In genomic region chr17:47981556-47982027, GRCm38 (mm10) we compare ENCODE assay signal across 13 mouse cellular contexts. TPM values are rescaled to one million over a fixed set of nuclear protein-coding genes. Genes with fewer than 3 reads are reported as not detected.
DNase-seq lines count a peak whose midpoint lies in the region; ATAC-seq lines count a peak whose summit lies in the region.
"Had no signal": no experiment of that assay in that cellular context is flagged by ENCODE, and none has a peak within 500 bp of the region (broad histone marks: within the 10 kb centered on the region; RNA-seq: fewer than 3 reads in every experiment).

No protein-coding gene starts in this region.

- H3K36me3 ChIP-seq in heart, embryonic 10.5 days: no peaks in the 10 kb centered on the region
- H3K36me3 ChIP-seq in heart, embryonic 11.5 days (ENCODE audit: control insufficient read depth, insufficient read depth, low read length): no peaks in the 10 kb centered on the region
- H3K36me3 ChIP-seq in forebrain, embryonic 12.5 days (replicated peaks): no peaks in the 10 kb centered on the region
- no peaks in the 10 kb centered on the region for H3K36me3 ChIP-seq in liver, embryonic 12.5 days
- H3K36me3 ChIP-seq in neural tube, embryonic 11.5 days (ENCODE audit: control insufficient read depth, insufficient read depth, low read length): no peaks in the 10 kb centered on the region
- H3K36me3 ChIP-seq: embryonic facial prominence, embryonic 15.5 days; hindbrain, embryonic 15.5 days had no signal

- H3K4me2 ChIP-seq in heart, embryonic 11.5 days: no peak overlapping the region
- H3K4me2 ChIP-seq in forebrain, embryonic 12.5 days: 0 out of 2 replicates have a peak overlapping the region, but pooled peaks have one; percentile 21
- peak overlapping the region; percentile 45 for H3K4me2 ChIP-seq in liver, embryonic 12.5 days
- 0 out of 2 replicates have a peak overlapping the region, but pooled peaks have one; percentile 7 for H3K4me2 ChIP-seq in neural tube, embryonic 11.5 days (ENCODE audit: low read depth)
- H3K4me2 ChIP-seq: embryonic facial prominence, embryonic 15.5 days; hindbrain, embryonic 15.5 days had no signal

- H3K4me1 ChIP-seq in heart, embryonic 10.5 days: peaks cover 37% of the 10 kb centered on the region
- H3K4me1 ChIP-seq in heart, embryonic 11.5 days (ENCODE audit: control insufficient read depth, insufficient read depth, low read length): peaks cover 24% of the 10 kb centered on the region
- H3K4me1 ChIP-seq in forebrain, embryonic 12.5 days: peaks cover 33% of the 10 kb centered on the region
- H3K4me1 ChIP-seq in liver, embryonic 12.5 days: peaks cover 20% of the 10 kb centered on the region
- peaks cover 7% of the 10 kb centered on the region; the same call in 1 of the 2 replicates for H3K4me1 ChIP-seq in neural tube, embryonic 11.5 days (ENCODE audit: control insufficient read depth, insufficient read depth, low read length)

- ATAC-seq in heart, embryonic 11.5 days (replicated peaks; ENCODE audit: insufficient number of reproducible peaks, low FRiP score, low TSS enrichment): no peak
- ATAC-seq in forebrain, embryonic 12.5 days (ENCODE audit: low FRiP score): peak; percentile 83
- ATAC-seq in liver, embryonic 12.5 days: peak; percentile 77
- ATAC-seq in neural tube, embryonic 11.5 days (ENCODE audit: insufficient read depth, low FRiP score, low TSS enrichment): peak; percentile 64; the same call in 1 of the 2 replicates

- no peaks in the 10 kb centered on the region for H3K27me3 ChIP-seq in heart, embryonic 10.5 days (ENCODE audit: insufficient read depth, poor library complexity, severe bottlenecking)
- H3K27me3 ChIP-seq in heart, embryonic 11.5 days (ENCODE audit: control insufficient read depth, insufficient read depth, low read length): no peaks in the 10 kb centered on the region
- peaks cover 16% of the 10 kb centered on the region; the same call in 1 of the 2 replicates for H3K27me3 ChIP-seq in forebrain, embryonic 12.5 days
- peaks cover 24% of the 10 kb centered on the region for H3K27me3 ChIP-seq in liver, embryonic 12.5 days (replicated peaks)
- H3K27me3 ChIP-seq in neural tube, embryonic 11.5 days (ENCODE audit: control insufficient read depth, insufficient read depth, low read length): no peaks in the 10 kb centered on the region
- H3K27me3 ChIP-seq: embryonic facial prominence, embryonic 15.5 days; hindbrain, embryonic 15.5 days had no signal

- intact Hi-C loops in heart, postnatal 36 days (cut with DNase I): no loop called here

- H3K9ac ChIP-seq in heart, embryonic 11.5 days (ENCODE audit: low read depth, low read length): no peak overlapping the region
- H3K9ac ChIP-seq in forebrain, embryonic 12.5 days: no peak overlapping the region; the same call in 1 of the 2 replicates
- 0 out of 2 replicates have a peak overlapping the region, but pooled peaks have one; percentile 25 for H3K9ac ChIP-seq in liver, embryonic 12.5 days
- no peak overlapping the region for H3K9ac ChIP-seq in neural tube, embryonic 11.5 days (ENCODE audit: low read length)
- H3K9ac ChIP-seq: embryonic facial prominence, embryonic 15.5 days; hindbrain, embryonic 15.5 days had no signal

- no peak overlapping the region for H3K4me3 ChIP-seq in heart, embryonic 10.5 days
- H3K4me3 ChIP-seq in heart, embryonic 11.5 days (ENCODE audit: low read depth, low read length): no peak overlapping the region
- no peak overlapping the region for H3K4me3 ChIP-seq in forebrain, embryonic 12.5 days (replicated peaks)
- no peak overlapping the region for H3K4me3 ChIP-seq in liver, embryonic 12.5 days
- H3K4me3 ChIP-seq in neural tube, embryonic 11.5 days (ENCODE audit: low read depth, low read length): no peak overlapping the region
- H3K4me3 ChIP-seq: embryonic facial prominence, embryonic 15.5 days; hindbrain, embryonic 15.5 days had no signal

- no peaks in the 10 kb centered on the region for H3K9me3 ChIP-seq in heart, embryonic 10.5 days
- no peaks in the 10 kb centered on the region for H3K9me3 ChIP-seq in heart, embryonic 11.5 days (replicated peaks; ENCODE audit: control insufficient read depth, low read length)
- no peaks in the 10 kb centered on the region for H3K9me3 ChIP-seq in forebrain, embryonic 12.5 days
- H3K9me3 ChIP-seq in liver, embryonic 12.5 days (replicated peaks): no peaks in the 10 kb centered on the region
- no peaks in the 10 kb centered on the region for H3K9me3 ChIP-seq in neural tube, embryonic 11.5 days (ENCODE audit: control insufficient read depth, low read length)
- H3K9me3 ChIP-seq: embryonic facial prominence, embryonic 15.5 days; hindbrain, embryonic 15.5 days had no signal

- H3K27ac ChIP-seq in heart, embryonic 10.5 days: peak overlapping the region; percentile 62
- no peak overlapping the region for H3K27ac ChIP-seq in heart, embryonic 11.5 days (ENCODE audit: low read depth, low read length)
- peak overlapping the region; percentile 65; the same call in 1 of the 2 replicates for H3K27ac ChIP-seq in forebrain, embryonic 12.5 days
- peak overlapping the region; percentile 47; the same call in 1 of the 2 replicates for H3K27ac ChIP-seq in liver, embryonic 12.5 days
- no peak overlapping the region for H3K27ac ChIP-seq in neural tube, embryonic 11.5 days (ENCODE audit: low read depth, low read length)
- H3K27ac ChIP-seq: embryonic facial prominence, embryonic 15.5 days; hindbrain, embryonic 15.5 days; macrophage had no signal

- no peak for DNase-seq in heart, embryonic 10.5 days (ENCODE audit: low spot score)
- DNase-seq in neural tube, embryonic 11.5 days (ENCODE audit: low spot score): peak; percentile 70
- no peak for DNase-seq in thymus, postnatal 0 days (ENCODE audit: low spot score)
- DNase-seq in adrenal gland, postnatal 25 days: no peak
- no peak for DNase-seq in heart, postnatal 36 days
- DNase-seq: gastrocnemius, postnatal 36 days; layer of hippocampus, adult 9-11 months had no signal

- 23% methylated on average over 7 of the region's 7 CpGs for WGBS in heart, embryonic 10.5 days
- WGBS in heart, embryonic 11.5 days (ENCODE audit: insufficient replicate concordance): 13% methylated on average over 7 of the region's 7 CpGs
- under 1% methylated on average over 7 of the region's 7 CpGs for WGBS in forebrain, embryonic 12.5 days
- 13% methylated on average over 7 of the region's 7 CpGs for WGBS in liver, embryonic 12.5 days (ENCODE audit: insufficient replicate concordance)
- 11% methylated on average over 7 of the region's 7 CpGs for WGBS in neural tube, embryonic 11.5 days

RNA-seq across cellular contexts. Expression of gene 1700122O11Rik, which starts 56.5 kb away (rescaled TPM):
- not detected in 2 replicates for polyA plus RNA-seq in heart, embryonic 10.5 days (2016; fragmentation: Nextera tagmentation; extraction: Ambion mirVana)
- polyA plus RNA-seq in heart, embryonic 11.5 days (2014; fragmentation: Nextera tagmentation; extraction: Ambion mirVana): not detected in 2 replicates
- polyA plus RNA-seq in forebrain, embryonic 12.5 days (2016; fragmentation: Nextera tagmentation; extraction: Ambion mirVana): not detected in 2 replicates
- not detected in 2 replicates for polyA plus RNA-seq in liver, embryonic 12.5 days (2016; fragmentation: Nextera tagmentation; extraction: Ambion mirVana)
- polyA plus RNA-seq in neural tube, embryonic 11.5 days (2014; fragmentation: Nextera tagmentation; extraction: Ambion mirVana): not detected in 2 replicates
- not detected in 2 replicates for polyA plus RNA-seq in thymus, postnatal 0 days (2015; fragmentation: Nextera tagmentation; extraction: Ambion mirVana)
- not detected in 2 replicates for total RNA-seq in adrenal gland, postnatal 25 days (2021)
- not detected for total RNA-seq in heart, postnatal 36 days (2021)
- total RNA-seq: gastrocnemius, postnatal 36 days had no signal
- polyA plus RNA-seq: embryonic facial prominence, embryonic 15.5 days; hindbrain, embryonic 15.5 days; macrophage had no signal

RNA-seq across cellular contexts. Expression of gene Foxp4, which starts 57.1 kb away (rescaled TPM):
- polyA plus RNA-seq in heart, embryonic 10.5 days (2016; fragmentation: Nextera tagmentation; extraction: Ambion mirVana): 12.4 and 27.3 TPM in 2 replicates
- polyA plus RNA-seq in heart, embryonic 11.5 days (2014; fragmentation: Nextera tagmentation; extraction: Ambion mirVana): 15.6 and 21.1 TPM in 2 replicates
- 22.6 and 24.3 TPM in 2 replicates for polyA plus RNA-seq in forebrain, embryonic 12.5 days (2016; fragmentation: Nextera tagmentation; extraction: Ambion mirVana)
- 13.7 and 13.9 TPM in 2 replicates for polyA plus RNA-seq in liver, embryonic 12.5 days (2016; fragmentation: Nextera tagmentation; extraction: Ambion mirVana)
- 34.5 and 35.8 TPM in 2 replicates for polyA plus RNA-seq in neural tube, embryonic 11.5 days (2014; fragmentation: Nextera tagmentation; extraction: Ambion mirVana)
- polyA plus RNA-seq in thymus, postnatal 0 days (2015; fragmentation: Nextera tagmentation; extraction: Ambion mirVana): 18.0 TPM in 2 replicates
- 25.1 and 33.4 TPM in 2 replicates for total RNA-seq in adrenal gland, postnatal 25 days (2021)
- 10 to 100 TPM in 1 of 2 experiments, 1 to 10 TPM in 1; 9.5 to 11.3 TPM for total RNA-seq in heart, postnatal 36 days (2021)

Comparison
In these comparisons a context has a peak if more than half of its experiments do, and no peak if none do; other contexts are left out.
1. H3K27ac ChIP-seq: peak in heart, embryonic 10.5 days (single experiment), forebrain, embryonic 12.5 days (single experiment) and liver, embryonic 12.5 days (single experiment); none in heart, embryonic 11.5 days (single experiment) and neural tube, embryonic 11.5 days (single experiment).